Mouse (Mus musculus) embryonic facial prominence, embryonic 15.5 days (tissue): ENCODE results near the gene Smpx. TPM values are rescaled to one million over a fixed set of nuclear protein-coding genes. Genes with fewer than 3 reads are reported as not detected.

Source experiments
- ATAC-seq: fragments of 200-750 bp; cut with Nextera tagmentation; 2 replicates; pipeline ENCODE4 v1.8.0; 2017; ENCODE audit warnings: low read depth, moderate TSS enrichment; ENCODE audit not compliant: insufficient number of reproducible peaks, low FRiP score, low TSS enrichment
- H3K27ac ChIP-seq: fragments of 300-500 bp; sonication (generic); replicated peaks from 2 replicates; pipeline ENCODE4 v1.5.1; 2015; ENCODE audit warnings: mild to moderate bottlenecking, inconsistent platforms
- H3K27me3 ChIP-seq: fragments of 300-500 bp; sonication (generic); 2 replicates; pipeline ENCODE4 v1.6.1; 2015; ENCODE audit warnings: inconsistent platforms
- H3K36me3 ChIP-seq: fragments of 300-500 bp; sonication (generic); 2 replicates; pipeline ENCODE4 v1.6.1; 2015; ENCODE audit warnings: mild to moderate bottlenecking, inconsistent platforms
- H3K4me1 ChIP-seq: fragments of 300-500 bp; sonication (generic); 2 replicates; pipeline ENCODE4 v1.6.1; 2015; ENCODE audit warnings: inconsistent platforms
- H3K4me2 ChIP-seq: fragments of 300-500 bp; sonication (generic); replicated peaks from 2 replicates; pipeline ENCODE4 v1.6.1; 2015; ENCODE audit warnings: mild to moderate bottlenecking, inconsistent platforms
- H3K4me3 ChIP-seq: fragments of 300-500 bp; sonication (generic); replicated peaks from 2 replicates; pipeline ENCODE4 v1.5.1; 2015; ENCODE audit warnings: mild to moderate bottlenecking, inconsistent platforms
- H3K9ac ChIP-seq: fragments of 300-500 bp; sonication (generic); 2 replicates; pipeline ENCODE4 v1.6.1; 2015; ENCODE audit warnings: inconsistent platforms
- H3K9me3 ChIP-seq: fragments of 300-500 bp; sonication (generic); replicated peaks from 2 replicates; pipeline ENCODE4 v1.6.1; 2016; ENCODE audit warnings: inconsistent platforms
- WGBS: fragments of 180-500 bp; shearing (Covaris S2); methylation state at CpG from one replicate; pipeline ENCODE4 v1.1.7; 2015; 5-methylcytosine and 5-hydroxymethylcytosine counted together
- polyA plus RNA-seq: library from polyadenylated mRNA; unstranded; fragments of >200 nt; fragmentation: Nextera tagmentation; extraction: Ambion mirVana; gene quantifications from 2 replicates; pipeline ENCODE4 v1.2.1, GENCODE M21; 2015

Gene Smpx
- 33.5 and 51.8 TPM in 2 replicates for polyA plus RNA-seq

- 53% methylated on average over 8 of the region's 8 CpGs for WGBS
- peaks cover 4% of the 10 kb centered on the region; the same call in 1 of the 2 replicates for H3K27me3 ChIP-seq
- no peak within 1 kb of the TSS for H3K27ac ChIP-seq
- H3K4me3 ChIP-seq = no peak within 1 kb of the TSS
- no peak within 1 kb of the TSS for H3K4me2 ChIP-seq
- ATAC-seq = no peak
- no peaks in the 10 kb centered on the region for H3K9me3 ChIP-seq
- no peak within 1 kb of the TSS for H3K9ac ChIP-seq
- H3K36me3 ChIP-seq = no peaks in the 10 kb centered on the region
- H3K4me1 ChIP-seq = no peaks in the 10 kb centered on the region
These were observed at the start of gene Smpx for GRCm38 (mm10) chrX:157698862-157699261. TSS of gene Smpx (plus strand) at chrX:157698910.

DNA sequence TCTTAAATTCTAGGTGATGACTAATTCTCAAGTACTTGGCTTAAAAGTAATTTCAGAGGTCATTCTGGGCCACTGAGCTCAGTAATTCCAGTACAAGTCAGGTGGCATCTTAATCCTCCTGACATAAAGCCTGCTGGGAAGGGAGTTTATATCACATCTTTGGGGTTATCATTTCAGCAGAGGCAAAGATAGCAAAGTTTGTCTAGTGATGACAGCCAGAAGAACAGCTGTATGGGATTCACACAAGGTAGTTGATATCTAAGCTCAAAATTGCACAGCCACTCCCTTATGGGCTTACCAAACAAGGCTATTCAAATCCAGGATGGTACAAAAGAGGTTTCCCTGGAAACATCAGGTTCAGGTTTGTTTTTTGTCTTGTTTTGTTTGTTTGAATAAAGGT, 43.7 kb upstream of the Smpx start:
- Histone ChIP-seq H3K27me3 (no peaks in the 10 kb centered on the region), H3K9me3 (no peaks in the 10 kb centered on the region), H3K9ac (no peak overlapping the region), H3K4me3 (no peak overlapping the region), H3K27ac (no peak overlapping the region), H3K4me1 (no peaks in the 10 kb centered on the region), H3K36me3 (no peaks in the 10 kb centered on the region), H3K4me2 (no peak overlapping the region)
- ATAC-seq = no peak

GRCm38 (mm10) chrX:157657356-157657755, 41.4 kb upstream of the Smpx start:
- Histone ChIP-seq H3K36me3 (no peaks in the 10 kb centered on the region), H3K27ac (no peak overlapping the region), H3K4me3 (no peak overlapping the region), H3K4me2 (no peak overlapping the region), H3K4me1 (no peaks in the 10 kb centered on the region), H3K27me3 (no peaks in the 10 kb centered on the region), H3K9ac (no peak overlapping the region), H3K9me3 (no peaks in the 10 kb centered on the region)
- no peak for ATAC-seq

GRCm38 (mm10) chrX:157671820-157672219, 26.9 kb upstream of the Smpx start:
- Histone ChIP-seq H3K27me3 (no peaks in the 10 kb centered on the region; the same call in 1 of the 2 replicates), H3K27ac (no peak overlapping the region), H3K4me1 (no peaks in the 10 kb centered on the region), H3K9me3 (no peaks in the 10 kb centered on the region), H3K4me3 (no peak overlapping the region), H3K36me3 (no peaks in the 10 kb centered on the region), H3K4me2 (no peak overlapping the region), H3K9ac (no peak overlapping the region)
- 78% methylated on average over 2 of the region's 2 CpGs for WGBS
- no peak for ATAC-seq

- Histone ChIP-seq H3K4me3 (no peak overlapping the region), H3K9ac (no peak overlapping the region), H3K27ac (no peak overlapping the region), H3K27me3 (no peaks in the 10 kb centered on the region), H3K4me2 (no peak overlapping the region), H3K4me1 (no peaks in the 10 kb centered on the region), H3K36me3 (no peaks in the 10 kb centered on the region), H3K9me3 (no peaks in the 10 kb centered on the region)
- WGBS = 63% methylated on average over 3 of the region's 3 CpGs
- ATAC-seq = no peak
These were observed 23.9 kb upstream of the Smpx start for GRCm38 (mm10) chrX:157674667-157675350.

DNA sequence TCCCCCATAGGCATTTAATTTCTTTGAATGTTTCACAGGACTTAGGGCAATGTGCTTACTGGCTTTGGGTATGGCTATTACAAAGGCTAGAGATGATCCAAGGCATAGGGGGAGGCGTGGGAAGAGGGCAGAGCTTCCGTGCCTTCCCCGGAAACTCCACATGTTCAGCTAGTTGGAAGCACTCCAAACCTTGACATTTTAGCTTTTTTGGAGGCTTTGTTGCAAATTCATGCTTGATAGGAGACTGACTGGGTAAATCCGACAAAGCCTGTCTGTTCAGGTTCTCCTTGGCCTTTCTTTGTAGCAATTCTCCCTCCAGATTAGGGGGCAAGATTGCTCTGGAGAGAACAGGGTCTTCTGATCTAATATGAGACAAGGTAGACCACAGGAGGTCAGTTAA, 7.5 kb upstream of the Smpx start:
- no peak for ATAC-seq
- Histone ChIP-seq H3K9me3 (no peaks in the 10 kb centered on the region), H3K4me2 (no peak overlapping the region), H3K27me3 (no peaks in the 10 kb centered on the region), H3K36me3 (no peaks in the 10 kb centered on the region), H3K4me3 (no peak overlapping the region), H3K27ac (no peak overlapping the region), H3K4me1 (no peaks in the 10 kb centered on the region), H3K9ac (no peak overlapping the region)
- 44% methylated on average over 4 of the region's 4 CpGs for WGBS

- WGBS = 76% methylated on average over 5 of the region's 5 CpGs
- no peak overlapping the region for H3K27ac ChIP-seq
- H3K36me3 ChIP-seq = no peaks in the 10 kb centered on the region
- no peak overlapping the region for H3K4me3 ChIP-seq
- H3K9ac ChIP-seq = no peak overlapping the region
- peaks cover 4% of the 10 kb centered on the region; the same call in 1 of the 2 replicates for H3K27me3 ChIP-seq
- H3K4me1 ChIP-seq = no peaks in the 10 kb centered on the region
- ATAC-seq = no peak
- no peak overlapping the region for H3K4me2 ChIP-seq
- no peaks in the 10 kb centered on the region for H3K9me3 ChIP-seq
These were observed 1.0 kb upstream of the Smpx start for GRCm38 (mm10) chrX:157697591-157698135.

GRCm38 (mm10) chrX:157707236-157707635, 8.5 kb downstream of the Smpx start:
- ATAC-seq = no peak
- WGBS = 73% methylated on average over 2 of the region's 2 CpGs

DNA sequence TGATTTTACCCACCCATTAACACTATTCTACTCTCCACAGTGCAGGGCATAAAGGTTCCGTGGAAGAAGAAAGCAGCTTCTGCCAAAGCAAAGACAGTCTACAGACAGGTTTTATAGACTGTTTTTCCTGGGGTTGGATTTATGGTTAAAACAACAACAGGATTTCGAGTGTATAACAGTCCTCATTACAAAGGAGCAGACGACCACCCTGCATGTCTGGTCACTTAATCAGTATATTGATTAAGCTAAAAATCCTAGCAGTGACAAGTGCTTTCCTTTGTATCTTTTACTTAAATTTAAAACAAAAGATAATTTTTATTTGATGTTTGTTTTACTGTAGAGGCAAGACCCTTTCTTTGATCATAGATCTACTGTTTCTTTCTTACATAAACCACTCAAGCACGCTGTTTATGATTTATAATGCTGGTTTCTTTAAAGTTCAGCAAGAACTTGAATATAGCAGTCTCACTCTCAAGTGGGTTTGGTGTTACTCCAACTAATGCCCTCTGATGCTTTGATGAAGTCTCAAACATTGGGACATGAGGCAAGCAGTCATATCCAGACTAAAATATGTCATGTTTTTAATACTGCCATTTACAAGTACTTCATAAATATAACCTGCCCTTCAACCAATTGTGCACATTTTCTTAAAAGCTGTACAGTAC, 10.0 kb downstream of the Smpx start:
- H3K36me3 ChIP-seq = no peaks in the 10 kb centered on the region
- no peaks in the 10 kb centered on the region for H3K27me3 ChIP-seq
- no peaks in the 10 kb centered on the region for H3K9me3 ChIP-seq
- WGBS = 66% methylated on average over 4 of the region's 4 CpGs
- no peak overlapping the region for H3K27ac ChIP-seq
- H3K4me1 ChIP-seq = no peaks in the 10 kb centered on the region
- no peak overlapping the region for H3K9ac ChIP-seq
- ATAC-seq = no peak
- no peak overlapping the region for H3K4me3 ChIP-seq
- no peak overlapping the region for H3K4me2 ChIP-seq

More at GRCm38 (mm10) chrX:157707236-157707635, 8.5 kb downstream of the Smpx start:
- no peak overlapping the region for H3K4me2 ChIP-seq
- H3K9me3 ChIP-seq = no peaks in the 10 kb centered on the region
- no peak overlapping the region for H3K4me3 ChIP-seq
- H3K27ac ChIP-seq = no peak overlapping the region
- no peak overlapping the region for H3K9ac ChIP-seq
- H3K27me3 ChIP-seq = no peaks in the 10 kb centered on the region
- H3K36me3 ChIP-seq = no peaks in the 10 kb centered on the region
- H3K4me1 ChIP-seq = no peaks in the 10 kb centered on the region

- Histone ChIP-seq H3K4me1 (no peaks in the 10 kb centered on the region), H3K9ac (no peak overlapping the region), H3K4me2 (no peak overlapping the region), H3K9me3 (no peaks in the 10 kb centered on the region), H3K36me3 (no peaks in the 10 kb centered on the region), H3K4me3 (no peak overlapping the region), H3K27ac (no peak overlapping the region), H3K27me3 (no peaks in the 10 kb centered on the region)
- 44% methylated on average over 3 of the region's 3 CpGs for WGBS
- ATAC-seq = no peak
These were observed 21.2 kb downstream of the Smpx start for GRCm38 (mm10) chrX:157719907-157720306.

- H3K27me3 ChIP-seq = peaks cover 8% of the 10 kb centered on the region
- 33% methylated on average over 7 of the region's 7 CpGs for WGBS
- H3K27ac ChIP-seq = no peak overlapping the region
- H3K4me2 ChIP-seq = no peak overlapping the region
- no peaks in the 10 kb centered on the region for H3K4me1 ChIP-seq
- ATAC-seq = no peak
- no peak overlapping the region for H3K4me3 ChIP-seq
- H3K36me3 ChIP-seq = no peaks in the 10 kb centered on the region
- H3K9me3 ChIP-seq = no peaks in the 10 kb centered on the region
- H3K9ac ChIP-seq = no peak overlapping the region
These were observed 32.1 kb downstream of the Smpx start for GRCm38 (mm10) chrX:157730622-157731341.
